Mouse (Mus musculus) ovary, adult 10 weeks (tissue): ENCODE results near the gene Epx. TPM values are rescaled to one million over a fixed set of nuclear protein-coding genes. Genes with fewer than 3 reads are reported as not detected.

Experiments
- polyA plus RNA-seq: library from polyadenylated mRNA; stranded (reverse); fragments of 350-450 nt; fragmentation: Illumina TruSeq; extraction: RNeasy Lipid Tissue Mini Kit (QIAGEN cat#74804); gene quantifications from one replicate; pipeline ENCODE4 v1.2.3, GENCODE M21; 2014

Gene Epx
- polyA plus RNA-seq = not detected

DNA sequence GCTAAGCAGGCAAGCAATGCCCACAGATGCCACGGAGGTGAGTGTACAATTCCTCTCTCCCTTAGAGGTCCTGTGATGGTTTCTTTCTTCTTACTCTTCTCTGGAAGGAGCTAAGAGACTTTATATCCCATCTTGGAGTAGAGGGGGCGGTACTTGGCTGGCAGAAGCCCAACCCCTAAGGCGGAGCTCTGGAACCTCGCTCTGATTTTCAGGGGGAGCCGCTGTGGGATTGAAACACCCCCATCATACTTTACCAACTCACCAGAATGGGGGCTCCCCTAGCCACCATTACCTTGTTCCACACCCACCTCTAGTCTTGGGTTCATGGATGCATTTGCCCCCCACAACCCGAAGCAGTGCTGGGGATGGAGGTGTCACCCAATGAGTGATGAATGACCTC lies at the start of gene Epx:
Gene Epx, minus strand, starts transcription at position 101 of the 400 bp plus-strand sequence.

GRCm38 (mm10) chr11:87920966-87921365 lies 45.6 kb upstream of the Epx start, which contains the start of gene Olfr464:
TSS of gene Olfr464 (minus strand) at chr11:87920967.

GRCm38 (mm10) chr11:87897287-87897686 lies 22.0 kb upstream of the Epx start, which contains the start of gene Olfr463:
TSS of gene Olfr463 (minus strand) at chr11:87897387.

DNA sequence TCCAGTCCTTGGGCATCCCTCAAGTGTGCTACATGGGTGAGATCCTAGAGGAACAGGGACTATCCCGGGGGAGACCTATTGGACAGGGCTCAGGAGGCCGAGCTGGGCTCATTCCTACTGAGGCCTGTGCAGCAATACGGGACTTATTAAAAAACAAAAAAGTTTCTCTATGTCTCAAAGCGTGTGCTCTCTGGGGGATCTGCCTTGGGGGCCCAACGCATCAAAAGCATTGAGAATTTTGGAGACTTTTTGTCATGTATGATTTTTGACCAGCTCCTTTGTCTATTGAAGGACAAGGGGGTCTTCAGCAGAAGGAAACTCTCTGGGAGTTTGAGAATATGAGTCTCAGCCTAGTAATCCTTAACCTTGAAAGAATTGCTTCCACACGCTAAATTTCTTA lies 16.8 kb upstream of the Epx start, which contains the start of gene Olfr462:
Gene Olfr462, minus strand, starts transcription at position 101 of the 400 bp plus-strand sequence.

DNA sequence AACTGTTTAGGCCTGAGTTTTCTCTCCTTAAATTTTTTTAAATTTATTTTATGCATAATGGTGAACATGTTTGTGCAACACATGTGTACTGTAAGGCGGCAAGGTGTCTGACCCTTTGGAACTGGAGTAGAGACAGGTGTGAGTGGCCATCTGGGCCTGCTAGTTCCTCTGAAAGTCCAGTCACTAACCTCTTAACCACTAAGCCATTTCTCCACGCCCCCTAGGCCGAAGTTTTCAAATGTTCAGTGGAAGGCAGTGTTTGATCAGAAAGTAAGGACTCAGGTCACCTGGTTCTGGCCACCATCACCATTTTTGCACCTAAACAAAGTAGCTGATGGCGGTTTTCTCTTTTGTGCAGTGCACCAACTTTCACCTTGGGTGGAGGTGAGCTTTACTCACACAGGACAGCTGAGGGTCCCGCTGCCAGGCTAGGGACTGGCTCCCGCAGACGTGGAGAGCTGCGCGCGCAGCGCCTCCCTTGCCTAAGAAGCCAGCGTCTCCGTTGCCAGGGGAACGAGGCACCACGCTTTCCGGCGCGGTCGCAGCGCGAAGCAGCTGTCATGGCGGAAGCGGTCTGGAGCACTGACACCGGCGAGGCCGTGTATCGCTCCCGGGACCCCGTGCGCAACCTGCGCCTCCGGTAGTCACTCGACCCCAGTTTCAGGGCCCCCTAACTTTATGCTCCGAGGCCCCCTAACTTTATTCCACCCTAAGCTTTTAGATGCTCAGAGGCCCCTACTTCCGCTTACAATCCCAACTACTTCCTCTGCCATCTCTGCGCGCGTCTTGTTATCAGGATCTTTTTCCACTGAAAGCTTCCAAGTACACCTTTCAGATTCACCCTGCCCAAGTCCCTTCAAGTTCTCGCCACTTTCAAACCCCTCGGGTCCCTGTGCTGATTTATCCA lies 22.4 kb downstream of the Epx start, which contains the start of gene Mks1:
Gene Mks1, plus strand, starts transcription at position 526 of the 907 bp plus-strand sequence.

GRCm38 (mm10) chr11:87828239-87828900 lies 47.0 kb downstream of the Epx start, which contains the start of gene Lpo:
TSS of gene Lpo (minus strand) at chr11:87828289.

Other genes starting within 250 kb of the Epx start
- 5.2 TPM for gene Rnf43, start 212.8 kb downstream of the Epx start, polyA plus RNA-seq
- 16.0 TPM for gene Supt4a, start 138.0 kb downstream of the Epx start, polyA plus RNA-seq
- gene Tspoap1, start 115.0 kb downstream of the Epx start, polyA plus RNA-seq = 0.48 TPM
- gene Mpo, start 82.0 kb downstream of the Epx start, polyA plus RNA-seq = not detected
- not detected for gene Lpo, start 47.2 kb downstream of the Epx start, polyA plus RNA-seq
- gene Mks1, start 22.3 kb downstream of the Epx start, polyA plus RNA-seq = 2.1 TPM
- gene Olfr462, start 16.7 kb upstream of the Epx start, polyA plus RNA-seq = not detected
- not detected for gene Olfr463, start 21.9 kb upstream of the Epx start, polyA plus RNA-seq
- gene Olfr464, start 45.4 kb upstream of the Epx start, polyA plus RNA-seq = not detected
- 155 TPM for gene Dynll2, start 112.0 kb upstream of the Epx start, polyA plus RNA-seq
- gene Srsf1, start 171.8 kb upstream of the Epx start, polyA plus RNA-seq = 1,037 TPM
- 161 TPM for gene Vezf1, start 192.7 kb upstream of the Epx start, polyA plus RNA-seq
- gene Cuedc1, start 222.5 kb upstream of the Epx start, polyA plus RNA-seq = 4.7 TPM